Mouse (Mus musculus) naive thymus-derived CD4-positive, alpha-beta T cell, adult 2 months (primary cell): ENCODE data around the gene Accs.
A peak's percentile ranks its signal among the peaks of the same experiment; 100 is the strongest.

Source experiments
- DNase-seq: peaks from one replicate; pipeline ENCODE4 v3.0.0-alpha.2; 2011; ENCODE audit warnings: low read depth

Accs gene

DNA sequence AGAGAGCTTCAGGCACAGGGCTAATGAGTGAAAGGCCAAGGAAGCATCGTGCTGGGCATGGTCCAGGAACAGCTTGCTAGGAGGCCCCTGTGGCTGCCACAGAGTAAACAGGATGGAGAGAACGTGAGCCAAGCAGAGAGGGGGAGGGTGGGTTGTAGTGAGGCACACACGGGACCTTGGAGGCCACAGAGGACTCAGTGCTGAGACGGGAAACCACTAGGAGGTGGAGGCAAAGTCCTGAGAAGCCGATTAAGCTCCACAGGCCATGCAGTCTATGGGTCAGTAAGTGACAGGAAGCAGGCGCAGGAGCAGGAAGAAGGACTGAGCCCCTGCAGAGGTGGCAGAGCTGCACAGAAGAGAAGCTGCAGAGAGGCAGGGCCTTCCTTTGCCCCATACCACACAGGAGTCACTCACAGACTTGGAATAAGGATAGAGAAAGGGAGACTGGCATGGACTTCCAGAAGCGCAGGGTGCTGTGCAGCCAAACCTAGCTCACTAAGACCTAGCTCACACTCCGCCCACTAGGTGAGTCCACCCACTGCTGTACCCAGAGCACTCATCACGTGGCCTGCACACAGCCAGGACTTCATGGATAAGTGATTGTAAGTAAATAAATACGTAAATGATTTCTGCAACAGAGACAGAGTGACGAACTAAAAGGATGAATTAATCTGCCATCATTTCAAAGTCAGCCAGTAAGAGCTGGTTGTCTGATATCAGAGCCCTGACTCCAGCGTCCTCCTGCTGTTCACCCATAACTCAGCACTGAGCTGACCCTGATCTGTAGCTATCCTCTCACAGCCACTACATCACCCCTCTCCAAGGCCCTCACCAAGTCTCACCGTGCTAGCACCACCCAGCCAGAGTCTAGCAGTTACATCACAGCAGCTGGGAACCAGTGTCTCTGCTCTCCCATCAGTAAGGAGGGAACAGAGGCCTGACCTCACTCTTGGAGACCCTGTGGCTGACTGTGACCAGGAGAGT is 57.9 kb downstream of the Accs start:
- DNase-seq, result no peak

- no peak for DNase-seq
These were observed 58.9 kb downstream of the Accs start for GRCm38 (mm10) chr2:93790798-93791345.

- DNase-seq, result no peak
These were observed 61.2 kb downstream of the Accs start for GRCm38 (mm10) chr2:93788557-93788956.

DNA sequence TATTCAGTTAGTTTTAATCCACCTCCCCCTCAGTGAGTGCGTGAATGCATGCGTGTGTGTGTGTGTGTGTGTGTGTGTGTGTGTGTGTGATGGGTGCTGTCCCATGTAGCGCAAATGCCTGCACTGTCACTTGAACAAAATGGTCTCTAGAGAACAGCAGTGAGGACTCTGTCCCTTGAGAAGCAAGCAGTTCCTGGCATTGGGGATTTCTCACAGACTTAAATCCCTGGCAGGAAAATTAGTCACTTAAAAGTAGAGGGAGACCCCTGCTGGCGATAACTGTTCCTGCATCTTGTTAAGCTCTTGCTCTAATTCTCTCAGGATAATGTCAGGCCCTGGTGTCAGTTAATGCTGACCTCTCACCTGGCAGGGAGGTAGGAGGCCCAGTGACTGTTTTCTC is 63.6 kb downstream of the Accs start:
- DNase-seq, result peak; percentile 67

DNA sequence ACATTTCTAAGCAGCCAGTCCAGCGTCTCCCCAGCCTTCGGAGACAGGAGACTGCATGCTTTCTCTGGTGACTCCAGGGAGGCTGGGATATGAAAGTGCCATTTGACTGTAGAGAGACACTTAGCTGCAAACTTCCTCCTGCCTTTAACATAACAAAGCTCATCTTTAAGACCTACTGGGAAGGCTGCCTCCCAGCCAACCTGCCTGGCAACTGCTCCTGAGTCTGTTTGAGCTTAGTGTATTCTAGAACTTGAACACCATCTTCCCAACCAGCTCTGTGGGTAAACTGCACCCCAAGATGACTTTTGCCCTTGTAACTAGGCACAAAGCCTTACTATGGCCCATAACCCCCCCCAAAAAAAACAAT is 64.3 kb downstream of the Accs start:
- DNase-seq, result no peak

GRCm38 (mm10) chr2:93784721-93785431 is 64.9 kb downstream of the Accs start:
- no peak for DNase-seq

GRCm38 (mm10) chr2:93783926-93784539 is 65.7 kb downstream of the Accs start:
- DNase-seq, result no peak
